Mouse (Mus musculus): Measurements from ENCODE around the gene Armc7.
"Not testable (repeated sequence)": the region's sequence is repeated elsewhere in the genome, so short reads cannot be mapped to it uniquely, and the experiment has no call there.

DNA sequence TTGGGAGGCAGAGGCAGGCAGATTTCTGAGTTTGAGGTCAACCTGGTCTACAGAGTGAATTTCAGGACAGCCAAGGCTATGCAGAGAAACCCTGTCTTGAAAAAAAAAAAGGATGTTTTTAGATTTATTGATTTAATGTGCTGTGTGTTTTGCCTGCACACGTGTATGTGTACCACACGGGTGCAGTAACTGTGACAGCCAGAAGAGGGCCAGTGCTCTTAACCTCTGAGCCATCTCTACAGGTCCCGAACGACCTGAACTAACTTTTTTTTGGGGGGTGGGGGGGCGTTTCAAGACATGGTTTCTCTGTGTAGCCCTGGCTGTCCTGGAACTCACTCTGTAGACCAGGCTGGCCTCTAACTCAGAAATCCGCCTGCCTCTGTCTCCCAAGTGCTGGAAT, 20.6 kb upstream of the Armc7 start:
- not testable (repeated sequence) for TF ChIP-seq CTCF (IDR thresholded peaks at IDR 0.05; ENCODE audit: borderline replicate concordance, insufficient read depth, low read depth, low read length); POLR2A (IDR thresholded peaks at IDR 0.05; ENCODE audit: borderline replicate concordance, insufficient read depth, low read length)

Measured in cerebellum, adult 2 months (tissue).